Mouse (Mus musculus): Measurements from ENCODE around the gene Lurap1. TPM values are rescaled to one million over a fixed set of nuclear protein-coding genes. Genes with fewer than 3 reads are reported as not detected.

Lurap1 gene
- total RNA-seq, 2 experiments from 2014 or later, result 23.5 to 29.6 TPM

- DNase-seq (ENCODE audit: low spot score in 2 of 2), result no peak
Measured at GRCm38 (mm10) chr4:116111486-116111885, 39.7 kb downstream of the Lurap1 start.

GRCm38 (mm10) chr4:116110695-116111094 is 40.4 kb downstream of the Lurap1 start:
- no peak for DNase-seq (ENCODE audit: low spot score in 2 of 2)

- DNase-seq (ENCODE audit: low spot score in 2 of 2), result no peak
Measured at GRCm38 (mm10) chr4:116105278-116105677, 45.9 kb downstream of the Lurap1 start.

GRCm38 (mm10) chr4:116100959-116101358 is 50.2 kb downstream of the Lurap1 start:
- no peak for DNase-seq (ENCODE audit: low spot score in 2 of 2)

GRCm38 (mm10) chr4:116097211-116097610 is 53.9 kb downstream of the Lurap1 start:
- no peak for DNase-seq (ENCODE audit: low spot score in 2 of 2)

GRCm38 (mm10) chr4:116096291-116096690 is 54.8 kb downstream of the Lurap1 start:
- DNase-seq (ENCODE audit: low spot score in 2 of 2), result no peak

- DNase-seq (ENCODE audit: low spot score in 2 of 2), result no peak
Measured at GRCm38 (mm10) chr4:116088510-116089249, 62.5 kb downstream of the Lurap1 start.

Other genes with a start within 250 kb of the Lurap1 start
- under 1 TPM; 0.18 to 0.34 TPM for gene Dmbx1, start 211.4 kb downstream of the Lurap1 start, total RNA-seq (2021)
- gene Faah, start 133.4 kb downstream of the Lurap1 start, total RNA-seq (2021), result 100 to 1,000 TPM in 1 of 2 experiments, 10 to 100 TPM in 1; 86.6 to 108 TPM
- 1 to 10 TPM; 8.1 to 8.2 TPM for gene Nsun4, start 97.5 kb downstream of the Lurap1 start, total RNA-seq (2021)
- gene Uqcrh, start 76.3 kb downstream of the Lurap1 start, total RNA-seq (2021), result 100 to 1,000 TPM; 402 to 460 TPM
- 10 to 100 TPM; 51.9 to 52.8 TPM for gene Lrrc41, start 76.1 kb downstream of the Lurap1 start, total RNA-seq (2021)
- gene Rad54l, start 27.6 kb downstream of the Lurap1 start, total RNA-seq (2021), result 1 to 10 TPM; 1.6 to 2.1 TPM
- gene Pomgnt1, start 27.5 kb downstream of the Lurap1 start, total RNA-seq (2021), result 10 to 100 TPM; 72.8 to 76.9 TPM
- gene Tspan1, start 16.3 kb upstream of the Lurap1 start, total RNA-seq (2021), result under 1 TPM in 1 of 2 experiments, not detected in 1; 0.27 TPM
- not detected for gene 1700042G07Rik, start 22.0 kb upstream of the Lurap1 start, total RNA-seq (2021)
- gene Gm49337, start 22.0 kb upstream of the Lurap1 start, total RNA-seq (2021), result not detected
- 10 to 100 TPM; 38.3 to 47.1 TPM for gene Pik3r3, start 70.3 kb upstream of the Lurap1 start, total RNA-seq (2021)